In genomic region chr15:26374232-26374631, GRCm38 (mm10) we compare ENCODE assay signal across 29 mouse cellular contexts.
DNase-seq lines count a peak whose midpoint lies in the region; ATAC-seq and TF ChIP-seq lines count a peak whose summit lies in the region.
"Had no signal": no experiment of that assay in that cellular context is flagged by ENCODE, and none has a peak within 500 bp of the region (broad histone marks: within the 10 kb centered on the region; RNA-seq: fewer than 3 reads in every experiment).

No protein-coding gene starts in this region.

- no peaks in the 10 kb centered on the region for H3K27me3 ChIP-seq in hindbrain, postnatal 0 days (ENCODE audit: insufficient read depth, low read length)
- H3K27me3 ChIP-seq in hindbrain, embryonic 13.5 days: no peaks in the 10 kb centered on the region
- H3K27me3 ChIP-seq in forebrain, embryonic 13.5 days: no peaks in the 10 kb centered on the region
- H3K27me3 ChIP-seq: forebrain, embryonic 12.5 days; limb, embryonic 15.5 days; liver, embryonic 13.5 days; midbrain, embryonic 13.5 days; neural tube, embryonic 15.5 days had no signal

- no peak overlapping the region for H3K4me3 ChIP-seq in hindbrain, postnatal 0 days (ENCODE audit: low read length)
- no peak overlapping the region for H3K4me3 ChIP-seq in hindbrain, embryonic 13.5 days
- no peak overlapping the region for H3K4me3 ChIP-seq in embryonic fibroblast, embryonic 13.5 days (ENCODE audit: insufficient read depth, low read length)
- H3K4me3 ChIP-seq in forebrain, embryonic 13.5 days: no peak overlapping the region
- H3K4me3 ChIP-seq: forebrain, embryonic 12.5 days; limb, embryonic 10.5 days; limb, embryonic 15.5 days; liver, embryonic 13.5 days; midbrain, embryonic 13.5 days; neural tube, embryonic 15.5 days had no signal

- H3K9ac ChIP-seq in hindbrain, postnatal 0 days (replicated peaks; ENCODE audit: low read length): no peak overlapping the region
- H3K9ac ChIP-seq in hindbrain, embryonic 13.5 days: no peak overlapping the region
- no peak overlapping the region for H3K9ac ChIP-seq in forebrain, embryonic 13.5 days
- H3K9ac ChIP-seq: forebrain, embryonic 12.5 days; limb, embryonic 15.5 days; liver, embryonic 13.5 days; midbrain, embryonic 13.5 days; neural tube, embryonic 15.5 days had no signal

- H3K36me3 ChIP-seq in hindbrain, postnatal 0 days (ENCODE audit: insufficient read depth, low read length): no peaks in the 10 kb centered on the region
- H3K36me3 ChIP-seq in hindbrain, embryonic 13.5 days: no peaks in the 10 kb centered on the region
- H3K36me3 ChIP-seq in forebrain, embryonic 13.5 days (ENCODE audit: poor library complexity, severe bottlenecking): no peaks in the 10 kb centered on the region
- H3K36me3 ChIP-seq: forebrain, embryonic 12.5 days; limb, embryonic 10.5 days; limb, embryonic 15.5 days; liver, embryonic 13.5 days; midbrain, embryonic 13.5 days; neural tube, embryonic 15.5 days had no signal

- H3K9me3 ChIP-seq in hindbrain, postnatal 0 days (ENCODE audit: low read length): no peaks in the 10 kb centered on the region
- no peaks in the 10 kb centered on the region for H3K9me3 ChIP-seq in hindbrain, embryonic 13.5 days
- no peaks in the 10 kb centered on the region for H3K9me3 ChIP-seq in forebrain, embryonic 13.5 days (replicated peaks)
- H3K9me3 ChIP-seq: forebrain, embryonic 12.5 days; limb, embryonic 10.5 days; limb, embryonic 15.5 days; liver, embryonic 13.5 days; midbrain, embryonic 13.5 days; neural tube, embryonic 15.5 days had no signal

- ATAC-seq in hindbrain, postnatal 0 days: peak; percentile 53; the same call in 1 of the 2 replicates
- ATAC-seq in hindbrain, embryonic 13.5 days (ENCODE audit: low FRiP score): no peak
- ATAC-seq in forebrain, embryonic 13.5 days: no peak
- ATAC-seq: intestine, postnatal 0 days; lung, postnatal 0 days; midbrain, embryonic 13.5 days had no signal

- TF ChIP-seq CTCF in hindbrain, postnatal 0 days (IDR thresholded peaks at IDR 0.05; ENCODE audit: low read depth): no peak
- no peak for TF ChIP-seq CTCF in embryonic fibroblast, embryonic 13.5 days (IDR thresholded peaks at IDR 0.05; ENCODE audit: borderline replicate concordance, insufficient read depth, low read length)

- WGBS in hindbrain, postnatal 0 days: 45% methylated on average over 2 of the region's 2 CpGs
- 64% methylated on average over 2 of the region's 2 CpGs for WGBS in hindbrain, embryonic 13.5 days
- 96% methylated on average over 2 of the region's 2 CpGs for WGBS in forebrain, embryonic 13.5 days

- DNase-seq in hindbrain, postnatal 0 days (ENCODE audit: low spot score): no peak
- DNase-seq in MN1 (ENCODE audit: low spot score): peak; percentile 61
- no peak for DNase-seq in right cerebral cortex, adult 18-20 months
- DNase-seq in lung, postnatal 14 days: no peak
- DNase-seq: adrenal gland, postnatal 10 days; cerebellum, adult 18-20 months; gastrocnemius, postnatal 36 days; heart, adult 18-20 months; heart, postnatal 4 days; kidney, adult 9 months; kidney, postnatal 10 days; layer of hippocampus, adult 9-11 months; liver, embryonic 13.5 days; lung, adult 18-20 months; thymus, adult 18-20 months; thymus, postnatal 25 days had no signal

- TF ChIP-seq POLR2A in embryonic fibroblast, embryonic 13.5 days (IDR thresholded peaks at IDR 0.05; ENCODE audit: low read depth, low read length): no peak

- H3K27ac ChIP-seq in hindbrain, postnatal 0 days: no peak overlapping the region
- no peak overlapping the region; the same call in 1 of the 2 replicates for H3K27ac ChIP-seq in hindbrain, embryonic 13.5 days
- peak overlapping the region; percentile 78 for H3K27ac ChIP-seq in embryonic fibroblast, embryonic 13.5 days (ENCODE audit: insufficient read depth, low read length)
- H3K27ac ChIP-seq in forebrain, embryonic 13.5 days: no peak overlapping the region
- H3K27ac ChIP-seq: forebrain, embryonic 12.5 days; limb, embryonic 10.5 days; limb, embryonic 15.5 days; liver, embryonic 13.5 days; macrophage; midbrain, embryonic 13.5 days; neural tube, embryonic 15.5 days; stomach, postnatal 0 days had no signal

- H3K4me2 ChIP-seq in hindbrain, postnatal 0 days (ENCODE audit: low read depth, low read length): no peak overlapping the region
- H3K4me2 ChIP-seq in hindbrain, embryonic 13.5 days: no peak overlapping the region
- no peak overlapping the region for H3K4me2 ChIP-seq in forebrain, embryonic 13.5 days
- H3K4me2 ChIP-seq: forebrain, embryonic 12.5 days; heart, embryonic 11.5 days; limb, embryonic 15.5 days; liver, embryonic 13.5 days; midbrain, embryonic 13.5 days; neural tube, embryonic 15.5 days had no signal

- no peaks in the 10 kb centered on the region for H3K4me1 ChIP-seq in hindbrain, postnatal 0 days (ENCODE audit: insufficient read depth, low read length)
- no peaks in the 10 kb centered on the region for H3K4me1 ChIP-seq in hindbrain, embryonic 13.5 days (replicated peaks)
- peaks cover 5% of the 10 kb centered on the region for H3K4me1 ChIP-seq in embryonic fibroblast, embryonic 13.5 days (ENCODE audit: control insufficient read depth, insufficient read depth, low read length)
- no peaks in the 10 kb centered on the region for H3K4me1 ChIP-seq in forebrain, embryonic 13.5 days
- H3K4me1 ChIP-seq: forebrain, embryonic 12.5 days; limb, embryonic 10.5 days; limb, embryonic 15.5 days; liver, embryonic 13.5 days; midbrain, embryonic 13.5 days; neural tube, embryonic 15.5 days had no signal
